Mouse (Mus musculus) embryonic facial prominence, embryonic 15.5 days (tissue): ENCODE data around the gene Cpne9. TPM values are rescaled to one million over a fixed set of nuclear protein-coding genes. Genes with fewer than 3 reads are reported as not detected.
A peak's percentile ranks its signal among the peaks of the same experiment; 100 is the strongest.

Experiments used
- ATAC-seq: fragments of 200-750 bp; cut with Nextera tagmentation; 2 replicates; pipeline ENCODE4 v1.8.0; 2017; ENCODE audit warnings: low read depth, moderate TSS enrichment; ENCODE audit not compliant: insufficient number of reproducible peaks, low FRiP score, low TSS enrichment
- H3K27ac ChIP-seq: fragments of 300-500 bp; sonication (generic); replicated peaks from 2 replicates; pipeline ENCODE4 v1.5.1; 2015; ENCODE audit warnings: mild to moderate bottlenecking, inconsistent platforms
- H3K27me3 ChIP-seq: fragments of 300-500 bp; sonication (generic); 2 replicates; pipeline ENCODE4 v1.6.1; 2015; ENCODE audit warnings: inconsistent platforms
- H3K36me3 ChIP-seq: fragments of 300-500 bp; sonication (generic); 2 replicates; pipeline ENCODE4 v1.6.1; 2015; ENCODE audit warnings: mild to moderate bottlenecking, inconsistent platforms
- H3K4me1 ChIP-seq: fragments of 300-500 bp; sonication (generic); 2 replicates; pipeline ENCODE4 v1.6.1; 2015; ENCODE audit warnings: inconsistent platforms
- H3K4me2 ChIP-seq: fragments of 300-500 bp; sonication (generic); replicated peaks from 2 replicates; pipeline ENCODE4 v1.6.1; 2015; ENCODE audit warnings: mild to moderate bottlenecking, inconsistent platforms
- H3K4me3 ChIP-seq: fragments of 300-500 bp; sonication (generic); replicated peaks from 2 replicates; pipeline ENCODE4 v1.5.1; 2015; ENCODE audit warnings: mild to moderate bottlenecking, inconsistent platforms
- H3K9ac ChIP-seq: fragments of 300-500 bp; sonication (generic); 2 replicates; pipeline ENCODE4 v1.6.1; 2015; ENCODE audit warnings: inconsistent platforms
- H3K9me3 ChIP-seq: fragments of 300-500 bp; sonication (generic); replicated peaks from 2 replicates; pipeline ENCODE4 v1.6.1; 2016; ENCODE audit warnings: inconsistent platforms
- WGBS: fragments of 180-500 bp; shearing (Covaris S2); methylation state at CpG from one replicate; pipeline ENCODE4 v1.1.7; 2015; 5-methylcytosine and 5-hydroxymethylcytosine counted together
- polyA plus RNA-seq: library from polyadenylated mRNA; unstranded; fragments of >200 nt; fragmentation: Nextera tagmentation; extraction: Ambion mirVana; gene quantifications from 2 replicates; pipeline ENCODE4 v1.2.1, GENCODE M21; 2015

Cpne9 gene
- polyA plus RNA-seq, 1 experiment from 2014 or later = 0.21 TPM

- no peaks in the 10 kb centered on the region for H3K36me3 ChIP-seq
- H3K4me2 ChIP-seq = no peak overlapping the region
- 63% methylated on average over 6 of the region's 6 CpGs for WGBS
- no peak overlapping the region for H3K27ac ChIP-seq
- ATAC-seq = no peak
- H3K9ac ChIP-seq = no peak overlapping the region
- no peaks in the 10 kb centered on the region for H3K9me3 ChIP-seq
- H3K4me1 ChIP-seq = no peaks in the 10 kb centered on the region
- H3K27me3 ChIP-seq = peaks cover 6% of the 10 kb centered on the region; the same call in 1 of the 2 replicates
- H3K4me3 ChIP-seq = no peak overlapping the region
These were observed 8.2 kb downstream of the Cpne9 start for GRCm38 (mm10) chr6:113290346-113290745.

- Histone ChIP-seq H3K27ac (no peak overlapping the region), H3K4me1 (no peaks in the 10 kb centered on the region), H3K4me3 (no peak overlapping the region), H3K27me3 (no peaks in the 10 kb centered on the region), H3K4me2 (no peak overlapping the region), H3K9ac (no peak overlapping the region), H3K36me3 (no peaks in the 10 kb centered on the region), H3K9me3 (no peaks in the 10 kb centered on the region)
- no peak for ATAC-seq
- 68% methylated on average over 5 of the region's 5 CpGs for WGBS
These were observed 10.8 kb downstream of the Cpne9 start for GRCm38 (mm10) chr6:113292938-113293337.

GRCm38 (mm10) chr6:113296046-113296445, 13.9 kb downstream of the Cpne9 start:
- no peaks in the 10 kb centered on the region for H3K9me3 ChIP-seq
- H3K27ac ChIP-seq = no peak overlapping the region
- H3K4me1 ChIP-seq = no peaks in the 10 kb centered on the region
- ATAC-seq = no peak
- no peak overlapping the region for H3K9ac ChIP-seq
- no peak overlapping the region for H3K4me3 ChIP-seq
- WGBS = 67% methylated on average over 2 of the region's 2 CpGs
- no peaks in the 10 kb centered on the region for H3K27me3 ChIP-seq
- no peak overlapping the region for H3K4me2 ChIP-seq
- H3K36me3 ChIP-seq = no peaks in the 10 kb centered on the region

DNA sequence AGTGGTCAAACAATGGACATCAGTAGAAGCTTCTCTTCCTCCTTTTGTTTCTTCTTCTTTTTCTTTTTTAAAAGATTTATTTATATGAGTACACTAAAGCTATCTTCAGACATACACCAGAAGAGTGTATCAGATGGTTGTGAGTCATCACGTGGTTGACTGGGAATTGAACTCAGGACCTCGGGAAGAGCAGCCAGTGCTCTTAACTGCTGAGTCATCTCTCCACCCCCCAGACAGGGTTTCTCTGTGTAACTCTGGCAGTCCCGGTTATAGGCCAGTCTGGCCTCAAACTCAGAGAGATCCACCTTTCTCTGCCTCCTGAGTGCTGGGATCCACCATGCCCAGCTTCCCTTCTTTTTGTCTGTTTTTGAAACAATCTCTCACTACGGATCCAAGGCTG, 14.5 kb downstream of the Cpne9 start:
- ATAC-seq = no peak
- Histone ChIP-seq H3K27ac (no peak overlapping the region), H3K4me3 (no peak overlapping the region), H3K27me3 (no peaks in the 10 kb centered on the region), H3K9ac (no peak overlapping the region), H3K4me2 (no peak overlapping the region), H3K4me1 (no peaks in the 10 kb centered on the region), H3K36me3 (no peaks in the 10 kb centered on the region), H3K9me3 (no peaks in the 10 kb centered on the region)
- WGBS = 56% methylated on average over 4 of the region's 4 CpGs

DNA sequence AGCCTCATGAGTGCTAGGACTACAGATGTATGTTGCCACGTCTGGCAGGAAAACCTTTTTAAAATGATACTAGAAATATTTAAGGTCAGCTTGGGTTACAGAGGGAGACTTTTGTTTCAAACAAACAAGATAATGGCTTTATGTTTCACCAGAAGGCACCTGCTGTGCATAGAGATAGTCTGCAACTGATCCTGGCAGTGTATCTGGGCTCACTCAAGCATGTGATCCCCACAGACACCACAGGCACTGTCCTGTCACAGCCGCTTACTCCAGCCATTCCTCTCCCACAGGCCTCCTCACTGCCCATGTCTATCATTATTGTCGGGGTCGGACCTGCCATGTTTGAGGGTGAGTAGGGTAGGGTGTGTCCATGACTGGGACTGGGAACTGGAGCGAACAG, 19.2 kb downstream of the Cpne9 start:
- WGBS = 77% methylated on average over 5 of the region's 5 CpGs
- no peaks in the 10 kb centered on the region for H3K9me3 ChIP-seq
- no peak for ATAC-seq

DNA sequence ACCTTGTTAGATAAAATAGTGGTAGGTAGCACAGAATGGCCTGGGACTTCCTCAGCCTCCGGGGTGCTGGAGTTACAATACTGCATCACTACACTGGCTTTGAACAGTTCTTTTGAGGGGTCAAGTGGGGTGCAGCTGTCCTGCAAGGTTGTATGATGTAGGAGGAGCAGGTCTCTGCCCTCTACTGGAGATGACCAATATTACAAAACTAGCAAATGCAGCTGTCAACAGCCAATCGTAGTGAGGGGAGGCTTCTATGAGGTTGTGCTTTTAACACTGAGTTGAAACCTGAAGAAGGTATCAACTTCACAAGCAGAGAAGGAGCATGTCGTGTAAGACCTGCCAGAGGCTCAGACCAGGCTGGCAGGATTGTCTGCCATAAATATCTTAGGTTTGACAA, 20.2 kb downstream of the Cpne9 start:
- 0 out of 2 replicates have a peak, but pooled peaks cover 3% of the 10 kb centered on the region for H3K4me1 ChIP-seq
- no peaks in the 10 kb centered on the region for H3K27me3 ChIP-seq
- no peak overlapping the region for H3K4me2 ChIP-seq
- no peaks in the 10 kb centered on the region for H3K36me3 ChIP-seq
- no peak overlapping the region for H3K9ac ChIP-seq
- H3K9me3 ChIP-seq = no peaks in the 10 kb centered on the region
- H3K4me3 ChIP-seq = no peak overlapping the region
- 23% methylated on average over 3 of the region's 3 CpGs for WGBS
- no peak for ATAC-seq
- H3K27ac ChIP-seq = no peak overlapping the region

More for the DNA sequence above, 19.2 kb downstream of the Cpne9 start:
- H3K4me3 ChIP-seq = no peak overlapping the region
- H3K9ac ChIP-seq = no peak overlapping the region
- H3K27me3 ChIP-seq = no peaks in the 10 kb centered on the region
- H3K4me1 ChIP-seq = 0 out of 2 replicates have a peak, but pooled peaks cover 3% of the 10 kb centered on the region
- no peak overlapping the region for H3K4me2 ChIP-seq
- no peak overlapping the region for H3K27ac ChIP-seq
- H3K36me3 ChIP-seq = no peaks in the 10 kb centered on the region

DNA sequence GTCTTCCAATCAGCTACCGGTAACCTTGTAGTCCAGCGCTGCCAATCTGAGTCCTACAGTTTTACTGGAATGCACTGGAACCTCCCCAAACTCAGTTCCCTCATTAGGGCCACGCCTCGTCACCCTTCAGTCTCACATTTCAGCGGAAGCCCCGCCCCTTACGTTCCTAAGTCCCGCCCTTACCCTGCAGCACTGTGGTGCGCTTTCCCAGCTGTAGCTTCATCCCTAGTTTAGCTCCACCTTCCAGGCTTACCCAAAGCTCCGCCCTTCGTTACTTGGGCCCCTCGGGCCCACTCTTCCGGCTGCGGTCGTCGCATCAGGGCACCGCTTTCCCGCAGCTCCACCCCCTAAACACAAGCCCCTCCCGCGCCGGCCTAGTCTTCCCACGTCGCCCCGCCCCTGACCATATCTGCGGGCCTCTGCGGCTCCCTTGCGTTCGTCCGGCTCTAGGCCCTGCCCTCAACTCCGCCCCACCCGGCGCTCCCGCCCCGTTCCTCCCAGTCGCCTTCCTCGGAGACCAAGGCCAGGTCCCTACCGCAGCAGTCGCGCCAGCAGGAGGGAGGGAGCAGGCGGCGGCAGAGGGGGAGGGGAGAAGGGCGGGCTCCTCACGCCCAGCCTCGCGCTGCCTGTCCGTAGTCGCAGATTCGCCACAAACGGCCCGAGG, 24.3 kb downstream of the Cpne9 start:
- Histone ChIP-seq H3K27ac (peak overlapping the region; percentile 99), H3K36me3 (peaks cover 17% of the 10 kb centered on the region), H3K4me2 (peak overlapping the region; percentile 96), H3K4me1 (peaks cover 22% of the 10 kb centered on the region), H3K4me3 (peak overlapping the region; percentile 100), H3K27me3 (no peaks in the 10 kb centered on the region), H3K9me3 (no peaks in the 10 kb centered on the region), H3K9ac (peak overlapping the region; percentile 98)
- under 1% methylated on average over 47 of the region's 50 CpGs for WGBS
- peak; percentile 98 for ATAC-seq

- peak within 1 kb of the TSS; percentile 96 for H3K4me2 ChIP-seq
- peak within 1 kb of the TSS; percentile 100 for H3K4me3 ChIP-seq
- H3K36me3 ChIP-seq = peaks cover 18% of the 10 kb centered on the region
- H3K9ac ChIP-seq = peak within 1 kb of the TSS; percentile 98
- peaks cover 22% of the 10 kb centered on the region for H3K4me1 ChIP-seq
- no peaks in the 10 kb centered on the region for H3K9me3 ChIP-seq
- WGBS = 0% methylated on average over 32 of the region's 32 CpGs
- H3K27me3 ChIP-seq = no peaks in the 10 kb centered on the region
- peak; percentile 63 for ATAC-seq
- H3K27ac ChIP-seq = peak within 1 kb of the TSS; percentile 99
These were observed 24.9 kb downstream of the Cpne9 start, which contains the start of gene Brpf1 for GRCm38 (mm10) chr6:113306986-113307349. Gene Brpf1 (plus strand): TSS chr6:113307137.

- WGBS = under 1% methylated on average over 32 of the region's 34 CpGs
- Histone ChIP-seq H3K27ac (peak overlapping the region; percentile 99), H3K4me2 (peak overlapping the region; percentile 96), H3K9me3 (no peaks in the 10 kb centered on the region), H3K9ac (peak overlapping the region; percentile 98), H3K4me1 (peaks cover 22% of the 10 kb centered on the region), H3K27me3 (no peaks in the 10 kb centered on the region), H3K4me3 (peak overlapping the region; percentile 100), H3K36me3 (peaks cover 24% of the 10 kb centered on the region)
- ATAC-seq = no peak
These were observed 25.5 kb downstream of the Cpne9 start for GRCm38 (mm10) chr6:113307481-113308121.

DNA sequence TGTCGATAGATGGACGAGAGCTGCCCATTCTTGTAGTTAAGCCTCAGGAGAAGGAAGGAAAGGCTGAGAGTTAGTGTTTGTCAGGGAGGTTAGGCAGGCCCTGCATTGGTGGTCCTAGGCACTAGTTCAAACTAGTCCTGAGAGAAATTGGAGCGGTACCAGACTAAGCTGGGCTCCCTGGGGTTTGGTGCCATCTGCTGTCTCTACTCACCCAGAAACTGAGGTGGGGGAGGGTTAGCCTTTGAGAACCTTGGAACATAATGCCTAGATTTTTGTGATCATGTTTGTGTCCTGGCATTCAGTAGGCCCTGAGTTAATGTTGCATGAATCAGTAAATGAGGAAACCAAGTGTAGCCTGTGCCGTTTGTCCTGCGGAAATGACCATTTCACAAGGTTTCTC, 26.0 kb downstream of the Cpne9 start:
- peaks cover 29% of the 10 kb centered on the region for H3K36me3 ChIP-seq
- H3K4me2 ChIP-seq = peak overlapping the region; percentile 96
- no peaks in the 10 kb centered on the region for H3K9me3 ChIP-seq
- H3K27ac ChIP-seq = peak overlapping the region; percentile 99; the same call in 1 of the 2 replicates
- peak overlapping the region; percentile 98 for H3K9ac ChIP-seq
- no peak for ATAC-seq
- H3K27me3 ChIP-seq = no peaks in the 10 kb centered on the region
- H3K4me1 ChIP-seq = peaks cover 22% of the 10 kb centered on the region
- WGBS = 31% methylated on average over 5 of the region's 5 CpGs
- peak overlapping the region; percentile 100 for H3K4me3 ChIP-seq

DNA sequence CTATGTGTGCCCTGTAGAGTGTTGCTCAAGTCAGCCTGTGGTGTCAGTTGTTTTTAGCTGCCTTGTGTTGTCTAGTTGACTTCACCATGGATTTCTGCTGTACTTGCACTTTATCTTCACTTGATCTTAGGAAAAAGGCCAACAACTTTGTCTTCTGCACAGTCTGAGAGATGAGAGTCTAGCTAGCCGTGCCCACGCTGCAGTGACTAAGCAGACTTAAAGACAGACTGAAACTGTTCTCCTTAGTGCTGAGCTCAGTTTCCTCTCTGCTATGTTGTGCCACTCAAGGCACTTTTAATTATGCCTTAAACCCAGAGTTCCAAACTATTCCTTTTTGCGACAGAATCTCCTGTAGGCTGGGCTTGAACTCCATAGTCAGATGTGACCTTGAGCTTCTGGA, 33.9 kb downstream of the Cpne9 start:
- ATAC-seq = no peak
- Histone ChIP-seq H3K9me3 (no peaks in the 10 kb centered on the region), H3K27ac (no peak overlapping the region), H3K27me3 (no peaks in the 10 kb centered on the region), H3K4me2 (no peak overlapping the region), H3K4me1 (no peaks in the 10 kb centered on the region), H3K9ac (no peak overlapping the region), H3K4me3 (no peak overlapping the region), H3K36me3 (peaks cover 90% of the 10 kb centered on the region)
- 90% methylated on average over 3 of the region's 3 CpGs for WGBS
